ENCODE assay signal across 21 mouse cellular contexts in genomic region chr15:98172113-98172512, GRCm38 (mm10). TPM values are rescaled to one million over a fixed set of nuclear protein-coding genes. Genes with fewer than 3 reads are reported as not detected.
"Had no signal": no experiment of that assay in that cellular context is flagged by ENCODE, and none has a peak within 500 bp of the region (broad histone marks: within the 10 kb centered on the region; RNA-seq: fewer than 3 reads in every experiment).

No protein-coding gene starts in this region.

- H3K9me3 ChIP-seq: limb, embryonic 15.5 days; liver, embryonic 13.5 days; lung, embryonic 15.5 days; midbrain, embryonic 13.5 days; stomach, embryonic 15.5 days had no signal

- DNase-seq: kidney, adult 8-10 months; kidney, postnatal 25 days; layer of hippocampus, postnatal 36 days; liver, embryonic 13.5 days; liver, postnatal 0 days; lung, postnatal 14 days; retina, postnatal 1 day; right cerebral cortex, postnatal 14 days; thymus, adult 18-20 months; thymus, postnatal 14 days had no signal

- H3K36me3 ChIP-seq: limb, embryonic 15.5 days; liver, embryonic 13.5 days; lung, embryonic 15.5 days; midbrain, embryonic 13.5 days; stomach, embryonic 15.5 days had no signal

- H3K4me2 ChIP-seq: limb, embryonic 15.5 days; liver, embryonic 13.5 days; lung, embryonic 15.5 days; stomach, embryonic 15.5 days had no signal

- ATAC-seq: inflammation-experienced regulatory T-cells, adult 6 months; liver, postnatal 0 days; midbrain, embryonic 13.5 days had no signal

- H3K4me3 ChIP-seq: limb, embryonic 15.5 days; liver, embryonic 13.5 days; lung, embryonic 15.5 days; stomach, embryonic 15.5 days had no signal

- H3K9ac ChIP-seq: limb, embryonic 15.5 days; liver, embryonic 13.5 days; liver, postnatal 0 days; lung, embryonic 15.5 days; stomach, embryonic 15.5 days had no signal

- H3K27ac ChIP-seq: limb, embryonic 15.5 days; liver, embryonic 13.5 days; lung, embryonic 15.5 days; midbrain, embryonic 13.5 days; stomach, embryonic 15.5 days had no signal

RNA-seq across cellular contexts. Expression of gene Ccdc184, which starts 5.2 kb away (rescaled TPM):
- total RNA-seq: megakaryocyte-erythroid progenitor cell, adult 5-6 weeks had no signal
- polyA plus RNA-seq: liver, postnatal 0 days had no signal

RNA-seq across cellular contexts. Expression of gene Olfr288, which starts 23.2 kb away (rescaled TPM):
- total RNA-seq: left cerebral cortex, postnatal 25 days; megakaryocyte-erythroid progenitor cell, adult 5-6 weeks had no signal
- polyA plus RNA-seq: inflammation-experienced regulatory T-cells, adult 6 months; kidney, embryonic 16.5 days; limb, embryonic 11.5 days; limb, embryonic 15.5 days; liver, embryonic 13.5 days; liver, postnatal 0 days; lung, embryonic 15.5 days; midbrain, embryonic 13.5 days; spleen, adult 2 months; stomach, embryonic 15.5 days; urinary bladder, adult 2 months had no signal

RNA-seq across cellular contexts. Expression of gene Gm44579, which starts 48.7 kb away (rescaled TPM):
- total RNA-seq: layer of hippocampus, postnatal 36 days; left cerebral cortex, postnatal 25 days; megakaryocyte-erythroid progenitor cell, adult 5-6 weeks had no signal
- polyA plus RNA-seq: inflammation-experienced regulatory T-cells, adult 6 months; kidney, embryonic 16.5 days; limb, embryonic 11.5 days; limb, embryonic 15.5 days; liver, embryonic 13.5 days; liver, postnatal 0 days; lung, embryonic 15.5 days; midbrain, embryonic 13.5 days; spleen, adult 2 months; stomach, embryonic 15.5 days; urinary bladder, adult 2 months had no signal

RNA-seq across cellular contexts. Expression of gene Olfr287, which starts 48.7 kb away (rescaled TPM):
- total RNA-seq: megakaryocyte-erythroid progenitor cell, adult 5-6 weeks had no signal
- polyA plus RNA-seq: inflammation-experienced regulatory T-cells, adult 6 months; kidney, embryonic 16.5 days; limb, embryonic 11.5 days; limb, embryonic 15.5 days; liver, embryonic 13.5 days; liver, postnatal 0 days; lung, embryonic 15.5 days; midbrain, embryonic 13.5 days; spleen, adult 2 months; stomach, embryonic 15.5 days; urinary bladder, adult 2 months had no signal
